Mouse (Mus musculus): ENCODE measurements around the gene Erich3.

DNA sequence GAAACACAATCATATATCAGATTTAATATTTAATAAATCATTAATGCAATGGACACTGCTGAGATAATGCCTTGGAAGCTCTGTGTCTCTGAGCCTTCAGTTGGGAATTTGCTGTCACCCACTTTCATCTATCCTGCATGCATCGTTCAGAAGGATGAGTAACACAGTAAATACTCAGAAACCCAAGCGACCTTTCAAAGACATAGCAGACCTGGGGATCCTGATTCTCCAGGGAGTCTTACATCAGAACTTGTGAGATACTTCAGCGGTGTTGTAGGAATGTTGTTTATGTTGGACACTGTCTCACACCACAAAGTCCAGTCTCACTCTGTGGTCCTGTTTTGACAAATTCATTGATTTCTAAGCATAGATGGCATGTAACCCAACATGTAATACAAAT lies 97.4 kb downstream of the Erich3 start:
- TF ChIP-seq CTCF (IDR thresholded peaks at IDR 0.05; ENCODE audit: low read depth): no peak
- TF ChIP-seq EP300 (IDR thresholded peaks at IDR 0.05; ENCODE audit: low read depth): no peak

All from heart, postnatal 0 days (tissue).